Mouse (Mus musculus): ENCODE data around the gene Slc37a3. TPM values are rescaled to one million over a fixed set of nuclear protein-coding genes. Genes with fewer than 3 reads are reported as not detected.
"Not testable (repeated sequence)": the region's sequence is repeated elsewhere in the genome, so short reads cannot be mapped to it uniquely, and the experiment has no call there.

The Slc37a3 gene
- polyA plus RNA-seq, 1 experiment from 2014 or later: 52.1 TPM

- no peaks in the 10 kb centered on the region for H3K27me3 ChIP-seq
Observed at GRCm38 (mm10) chr6:39403136-39403535, 25.7 kb upstream of the Slc37a3 start.

DNA sequence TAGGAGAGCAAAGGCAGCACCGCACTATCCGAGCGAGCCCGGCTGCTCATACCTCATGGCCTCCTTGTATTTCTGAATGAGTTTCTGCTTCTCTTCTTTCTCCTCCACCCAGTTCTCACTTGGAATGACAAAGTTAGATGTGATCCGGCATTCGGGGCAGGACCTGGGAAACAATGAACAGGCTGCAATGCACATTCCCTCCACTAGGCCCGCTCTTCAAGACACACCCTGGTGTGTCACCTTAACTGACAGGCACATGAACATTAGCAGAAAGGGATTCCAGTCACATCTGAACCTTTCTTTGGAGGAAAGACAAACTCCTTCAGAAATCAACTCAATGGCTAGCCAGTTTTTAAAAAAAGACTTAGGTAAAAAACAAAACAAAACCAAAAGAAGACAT is 22.9 kb upstream of the Slc37a3 start:
- Histone ChIP-seq H3K36me3 (replicated peaks) (peaks cover 51% of the 10 kb centered on the region), H3K4me2 (no peak overlapping the region), H3K9me3 (no peaks in the 10 kb centered on the region), H3K9ac (no peak overlapping the region), H3K27me3 (no peaks in the 10 kb centered on the region), H3K4me1 (no peaks in the 10 kb centered on the region), H3K4me3 (replicated peaks) (no peak overlapping the region), H3K27ac (no peak overlapping the region)
- ATAC-seq (ENCODE audit: low FRiP score): no peak
- 57% methylated on average over 7 of the region's 7 CpGs for whole genome bisulfite sequencing

More at GRCm38 (mm10) chr6:39403136-39403535, 25.7 kb upstream of the Slc37a3 start:
- H3K4me2 ChIP-seq: no peak overlapping the region
- 91% methylated on average over 2 of the region's 2 CpGs for WGBS
- H3K36me3 ChIP-seq (replicated peaks): peaks cover 62% of the 10 kb centered on the region
- no peak for ATAC-seq (ENCODE audit: low FRiP score)
- H3K9ac ChIP-seq: no peak overlapping the region
- no peak overlapping the region for H3K4me3 ChIP-seq (replicated peaks)
- H3K4me1 ChIP-seq: no peaks in the 10 kb centered on the region
- H3K27ac ChIP-seq: no peak overlapping the region
- no peaks in the 10 kb centered on the region for H3K9me3 ChIP-seq

- no peaks in the 10 kb centered on the region for H3K4me1 ChIP-seq
- ATAC-seq (ENCODE audit: low FRiP score): no peak
- no peak overlapping the region for H3K4me2 ChIP-seq
- H3K9me3 ChIP-seq: no peaks in the 10 kb centered on the region
- WGBS: 94% methylated on average over 9 of the region's 9 CpGs
- no peak overlapping the region for H3K9ac ChIP-seq
- H3K4me3 ChIP-seq (replicated peaks): no peak overlapping the region
- H3K27me3 ChIP-seq: no peaks in the 10 kb centered on the region
- peaks cover 35% of the 10 kb centered on the region for H3K36me3 ChIP-seq (replicated peaks)
- H3K27ac ChIP-seq: no peak overlapping the region
Observed at GRCm38 (mm10) chr6:39398342-39398741, 20.9 kb upstream of the Slc37a3 start.

GRCm38 (mm10) chr6:39397046-39397445 is 19.6 kb upstream of the Slc37a3 start:
- no peak for ATAC-seq (ENCODE audit: low FRiP score)
- peaks cover 32% of the 10 kb centered on the region for H3K36me3 ChIP-seq (replicated peaks)
- no peaks in the 10 kb centered on the region for H3K4me1 ChIP-seq
- no peak overlapping the region for H3K4me3 ChIP-seq (replicated peaks)
- H3K9me3 ChIP-seq: no peaks in the 10 kb centered on the region
- H3K27me3 ChIP-seq: no peaks in the 10 kb centered on the region
- no peak overlapping the region for H3K9ac ChIP-seq
- H3K4me2 ChIP-seq: no peak overlapping the region
- no peak overlapping the region for H3K27ac ChIP-seq
- 94% methylated on average over 6 of the region's 6 CpGs for WGBS

DNA sequence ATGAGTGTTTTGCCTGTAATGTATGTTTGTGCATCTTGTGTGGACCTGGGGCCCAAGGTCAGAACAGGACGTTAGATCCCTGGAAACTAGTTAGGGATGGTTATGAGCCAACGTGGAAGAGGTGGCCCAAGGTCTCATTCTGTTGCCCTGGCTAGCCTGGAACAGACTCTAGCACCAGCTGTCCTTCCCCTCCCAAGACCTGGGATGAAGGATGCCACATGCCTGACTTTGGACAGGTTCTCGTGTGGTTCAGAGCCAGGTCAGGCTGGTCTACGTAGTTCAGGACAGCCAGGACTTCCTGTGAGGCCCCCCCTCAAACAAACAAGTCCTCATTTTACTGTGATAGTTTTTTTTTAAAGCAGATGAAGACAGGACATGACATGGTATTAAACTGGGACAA is 18.4 kb upstream of the Slc37a3 start:
- H3K27me3 ChIP-seq: no peaks in the 10 kb centered on the region
- H3K4me3 ChIP-seq (replicated peaks): no peak overlapping the region
- no peak overlapping the region for H3K9ac ChIP-seq
- H3K9me3 ChIP-seq: no peaks in the 10 kb centered on the region
- no peak overlapping the region for H3K27ac ChIP-seq
- 88% methylated on average over 4 of the region's 4 CpGs for WGBS
- ATAC-seq (ENCODE audit: low FRiP score): no peak
- no peak overlapping the region for H3K4me2 ChIP-seq
- peaks cover 29% of the 10 kb centered on the region for H3K36me3 ChIP-seq (replicated peaks)
- no peaks in the 10 kb centered on the region for H3K4me1 ChIP-seq

DNA sequence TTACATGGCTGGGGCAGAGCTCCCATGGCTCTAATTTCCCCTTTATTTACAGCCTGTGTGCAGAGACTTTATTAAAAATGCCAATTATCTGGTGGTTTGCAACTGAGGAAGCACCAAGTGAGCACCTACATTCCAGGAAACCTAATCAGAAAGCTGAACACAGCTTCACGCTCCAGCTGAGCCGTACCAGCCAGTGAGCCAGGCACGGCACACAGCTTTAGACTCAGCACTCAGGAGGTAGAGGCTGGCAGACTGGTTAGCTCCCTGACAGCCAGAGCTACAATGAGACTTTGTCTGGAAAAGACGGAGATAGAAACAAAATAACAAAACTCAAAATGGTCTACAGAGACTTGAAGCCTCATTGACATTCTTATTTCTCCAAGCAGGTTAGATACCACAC is 18.0 kb upstream of the Slc37a3 start:
- ATAC-seq (ENCODE audit: low FRiP score): no peak
- Histone ChIP-seq H3K36me3 (replicated peaks) (peaks cover 33% of the 10 kb centered on the region), H3K4me2 (no peak overlapping the region), H3K9me3 (no peaks in the 10 kb centered on the region), H3K4me3 (replicated peaks) (no peak overlapping the region), H3K4me1 (no peaks in the 10 kb centered on the region), H3K27ac (no peak overlapping the region), H3K9ac (no peak overlapping the region), H3K27me3 (no peaks in the 10 kb centered on the region)
- 82% methylated on average over 4 of the region's 4 CpGs for WGBS

GRCm38 (mm10) chr6:39389988-39390387 is 12.5 kb upstream of the Slc37a3 start:
- H3K4me1 ChIP-seq: no peaks in the 10 kb centered on the region
- no peak for ATAC-seq (ENCODE audit: low FRiP score)
- H3K4me3 ChIP-seq (replicated peaks): no peak overlapping the region
- WGBS: 92% methylated on average over 2 of the region's 2 CpGs
- H3K27me3 ChIP-seq: no peaks in the 10 kb centered on the region
- no peak overlapping the region for H3K9ac ChIP-seq
- H3K36me3 ChIP-seq (replicated peaks): peaks cover 7% of the 10 kb centered on the region; the same call in 1 of the 2 replicates
- H3K27ac ChIP-seq: no peak overlapping the region
- H3K9me3 ChIP-seq: no peaks in the 10 kb centered on the region
- H3K4me2 ChIP-seq: no peak overlapping the region

- 5% methylated on average over 20 of the region's 20 CpGs for WGBS
- H3K4me1 ChIP-seq: peaks cover 13% of the 10 kb centered on the region
- ATAC-seq (ENCODE audit: low FRiP score): no peak
- H3K36me3 ChIP-seq (replicated peaks): no peaks in the 10 kb centered on the region
- no peaks in the 10 kb centered on the region for H3K9me3 ChIP-seq
- peak within 1 kb of the TSS; percentile 50 for H3K4me2 ChIP-seq
- no peak within 1 kb of the TSS for H3K9ac ChIP-seq
- H3K4me3 ChIP-seq (replicated peaks): peak within 1 kb of the TSS; percentile 24
- H3K27me3 ChIP-seq: peaks cover 22% of the 10 kb centered on the region
- H3K27ac ChIP-seq: no peak within 1 kb of the TSS
Observed at GRCm38 (mm10) chr6:39381125-39381880, 3.8 kb upstream of the Slc37a3 start, which contains the start of gene Rab19. Gene Rab19 (plus strand): TSS chr6:39381175.

GRCm38 (mm10) chr6:39380276-39380675 is 2.8 kb upstream of the Slc37a3 start:
- 96% methylated on average over 3 of the region's 3 CpGs for WGBS

GRCm38 (mm10) chr6:39379749-39380148 is 2.3 kb upstream of the Slc37a3 start:
- Histone ChIP-seq H3K4me1 (peaks cover 21% of the 10 kb centered on the region), H3K27me3 (peaks cover 22% of the 10 kb centered on the region), H3K4me3 (replicated peaks) (no peak overlapping the region), H3K9ac (no peak overlapping the region), H3K27ac (no peak overlapping the region), H3K9me3 (no peaks in the 10 kb centered on the region), H3K36me3 (replicated peaks) (peaks cover 2% of the 10 kb centered on the region), H3K4me2 (no peak overlapping the region)
- 78% methylated on average over 8 of the region's 8 CpGs for WGBS
- ATAC-seq (ENCODE audit: low FRiP score): no peak

More at GRCm38 (mm10) chr6:39380276-39380675, 2.8 kb upstream of the Slc37a3 start:
- Histone ChIP-seq H3K9ac (no peak overlapping the region), H3K4me1 (peaks cover 21% of the 10 kb centered on the region), H3K4me2 (no peak overlapping the region), H3K36me3 (replicated peaks) (no peaks in the 10 kb centered on the region), H3K4me3 (replicated peaks) (no peak overlapping the region), H3K27me3 (peaks cover 22% of the 10 kb centered on the region), H3K27ac (no peak overlapping the region), H3K9me3 (no peaks in the 10 kb centered on the region)
- no peak for ATAC-seq (ENCODE audit: low FRiP score)

DNA sequence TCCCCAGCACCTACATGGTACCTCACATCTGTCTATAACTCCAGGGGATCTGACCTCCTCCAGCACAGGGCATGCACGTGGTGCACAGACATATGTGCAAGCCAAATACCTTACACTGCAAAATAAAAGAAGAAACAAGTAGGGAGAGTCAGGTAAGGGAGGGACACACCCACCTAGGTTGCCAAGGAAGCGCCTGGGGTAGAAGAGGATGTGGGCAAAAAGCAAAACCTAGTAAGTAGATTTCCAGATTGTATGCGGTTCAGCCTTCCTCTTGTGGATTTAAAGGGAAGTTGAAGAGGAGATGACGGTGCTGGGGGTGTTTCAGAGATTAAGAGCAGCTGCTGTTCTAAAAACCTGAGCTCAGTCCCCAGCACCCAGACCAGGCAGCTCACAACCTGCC is 1.7 kb upstream of the Slc37a3 start:
- no peak overlapping the region for H3K9ac ChIP-seq
- peaks cover 22% of the 10 kb centered on the region for H3K27me3 ChIP-seq
- H3K4me2 ChIP-seq: no peak overlapping the region
- peaks cover 7% of the 10 kb centered on the region for H3K36me3 ChIP-seq (replicated peaks)
- peaks cover 21% of the 10 kb centered on the region for H3K4me1 ChIP-seq
- no peak overlapping the region for H3K4me3 ChIP-seq (replicated peaks)
- no peaks in the 10 kb centered on the region for H3K9me3 ChIP-seq
- 72% methylated on average over 4 of the region's 4 CpGs for WGBS
- ATAC-seq (ENCODE audit: low FRiP score): no peak
- H3K27ac ChIP-seq: no peak overlapping the region

DNA sequence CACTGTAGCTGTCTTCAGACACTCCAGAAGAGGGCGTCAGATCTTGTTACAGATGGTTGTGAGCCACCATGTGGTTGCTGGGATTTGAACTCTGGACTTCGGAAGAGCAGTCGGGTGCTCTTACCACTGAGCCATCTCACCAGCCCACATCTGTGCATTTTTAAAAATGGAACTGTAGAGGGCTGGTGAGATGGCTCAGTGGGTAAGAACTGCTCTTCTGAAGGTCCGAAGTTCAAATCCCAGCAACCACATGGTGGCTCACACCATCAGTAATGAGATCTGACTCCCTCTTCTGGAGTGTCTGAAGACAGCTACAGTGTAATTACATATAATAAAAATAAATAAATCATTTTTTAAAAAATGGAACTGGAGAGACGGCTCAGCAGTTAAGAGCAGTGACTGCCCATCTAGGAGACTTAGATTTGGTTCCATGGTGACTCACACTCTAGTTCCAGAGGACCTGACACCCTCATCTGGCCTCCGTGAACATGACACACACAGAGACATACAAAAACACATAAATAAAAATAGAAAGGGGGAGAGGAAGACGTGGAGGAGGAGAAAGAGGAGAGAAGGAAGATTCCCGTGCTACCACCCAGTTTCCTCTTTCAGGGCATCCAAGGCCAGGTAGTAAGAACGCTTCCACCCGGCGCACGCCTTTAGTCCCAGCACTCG is 823 bp upstream of the Slc37a3 start:
- H3K4me3 ChIP-seq (replicated peaks); H3K9me3 ChIP-seq; H3K4me2 ChIP-seq; ATAC-seq (ENCODE audit: low FRiP score); H3K27ac ChIP-seq; H3K9ac ChIP-seq: not testable (repeated sequence)
- peaks cover 21% of the 10 kb centered on the region for H3K4me1 ChIP-seq
- WGBS: 81% methylated on average over 13 of the region's 13 CpGs
- H3K36me3 ChIP-seq (replicated peaks): peaks cover 15% of the 10 kb centered on the region
- peaks cover 22% of the 10 kb centered on the region for H3K27me3 ChIP-seq

Measured in forebrain, embryonic 12.5 days (tissue).